Mouse (Mus musculus): Measurements from ENCODE around the gene Peg10. TPM values are rescaled to one million over a fixed set of nuclear protein-coding genes. Genes with fewer than 3 reads are reported as not detected.
A peak's percentile ranks its signal among the peaks of the same experiment; 100 is the strongest.
"Not testable (repeated sequence)": the region's sequence is repeated elsewhere in the genome, so short reads cannot be mapped to it uniquely, and the experiment has no call there.

Peg10 gene
- polyA plus RNA-seq, 1 experiment from 2014 or later = 5.2 TPM

GRCm38 (mm10) chr6:4751355-4751754 lies 4.2 kb downstream of the Peg10 start:
- Histone ChIP-seq H3K9ac (no peak overlapping the region), H3K27me3 (replicated peaks) (peaks cover 24% of the 10 kb centered on the region), H3K9me3 (replicated peaks) (peaks cover 22% of the 10 kb centered on the region; the same call in 1 of the 2 replicates), H3K36me3 (peaks cover 15% of the 10 kb centered on the region; the same call in 1 of the 2 replicates), H3K27ac (no peak overlapping the region), H3K4me2 (no peak overlapping the region), H3K4me1 (peaks cover 7% of the 10 kb centered on the region; the same call in 1 of the 2 replicates), H3K4me3 (no peak overlapping the region)
- WGBS (ENCODE audit: insufficient replicate concordance) = 73% methylated on average over 4 of the region's 4 CpGs
- no peak for ATAC-seq

GRCm38 (mm10) chr6:4754286-4754685 lies 7.2 kb downstream of the Peg10 start:
- Histone ChIP-seq H3K4me3 (no peak overlapping the region), H3K9me3 (replicated peaks) (no peaks in the 10 kb centered on the region), H3K4me2 (no peak overlapping the region), H3K27ac (no peak overlapping the region), H3K9ac (no peak overlapping the region), H3K36me3 (peaks cover 15% of the 10 kb centered on the region; the same call in 1 of the 2 replicates), H3K4me1 (no peaks in the 10 kb centered on the region), H3K27me3 (replicated peaks) (no peaks in the 10 kb centered on the region)
- 74% methylated on average over 10 of the region's 10 CpGs for WGBS (ENCODE audit: insufficient replicate concordance)
- ATAC-seq = no peak

DNA sequence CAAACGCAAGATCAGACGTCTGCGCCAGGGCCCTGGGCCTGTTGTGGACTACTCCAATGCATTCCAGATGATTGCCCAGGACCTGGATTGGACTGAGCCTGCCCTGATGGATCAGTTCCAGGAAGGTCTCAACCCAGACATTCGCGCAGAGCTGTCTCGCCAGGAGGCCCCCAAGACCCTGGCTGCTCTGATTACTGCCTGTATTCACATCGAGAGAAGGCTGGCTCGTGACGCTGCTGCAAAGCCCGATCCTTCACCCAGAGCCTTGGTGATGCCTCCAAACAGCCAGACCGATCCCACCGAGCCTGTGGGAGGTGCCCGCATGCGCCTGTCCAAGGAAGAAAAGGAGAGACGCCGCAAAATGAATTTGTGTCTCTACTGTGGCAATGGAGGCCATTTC lies 7.8 kb downstream of the Peg10 start:
- Histone ChIP-seq H3K36me3 (peaks cover 15% of the 10 kb centered on the region; the same call in 1 of the 2 replicates), H3K4me2 (no peak overlapping the region), H3K9ac (no peak overlapping the region), H3K9me3 (replicated peaks) (no peaks in the 10 kb centered on the region), H3K4me1 (no peaks in the 10 kb centered on the region), H3K4me3 (no peak overlapping the region), H3K27me3 (replicated peaks) (no peaks in the 10 kb centered on the region), H3K27ac (no peak overlapping the region)
- 79% methylated on average over 16 of the region's 16 CpGs for WGBS (ENCODE audit: insufficient replicate concordance)
- ATAC-seq = no peak

DNA sequence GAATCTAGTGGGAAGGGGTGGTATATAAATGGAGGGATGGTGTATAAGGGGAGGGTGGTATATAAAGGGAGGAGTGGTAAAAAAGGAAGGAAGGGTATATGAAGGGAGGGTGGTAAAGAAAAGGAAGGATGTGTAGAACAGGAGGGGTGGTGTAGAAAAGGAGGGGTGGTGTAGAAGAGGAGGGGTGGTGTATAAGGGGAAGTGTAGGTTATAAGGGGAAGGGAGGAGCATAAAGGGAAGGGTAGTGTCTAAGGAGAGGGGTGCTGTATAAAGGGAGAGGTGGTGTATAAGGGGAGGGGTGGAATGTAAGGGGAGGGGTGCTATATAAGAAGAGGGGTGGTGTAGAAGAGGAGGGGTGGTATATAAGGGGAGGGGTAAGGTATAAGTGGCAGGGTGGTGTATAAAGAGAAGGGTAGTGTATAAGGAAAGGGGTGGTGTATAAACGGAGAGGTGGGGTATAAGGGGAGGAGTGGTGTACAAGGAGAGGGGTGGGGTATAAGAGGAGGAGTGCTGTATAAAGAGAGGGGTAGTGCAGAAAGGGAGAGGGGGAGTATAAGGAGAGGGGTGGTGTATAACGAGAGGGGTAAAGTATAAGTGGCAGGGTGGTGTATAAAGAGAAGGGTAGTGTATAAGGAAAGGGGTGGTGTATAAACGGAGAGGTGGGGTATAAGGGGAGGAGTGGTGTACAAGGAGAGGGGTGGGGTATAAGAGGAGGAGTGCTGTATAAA lies 14.5 kb downstream of the Peg10 start:
- H3K9me3 ChIP-seq (replicated peaks); H3K27ac ChIP-seq; H3K4me1 ChIP-seq; H3K27me3 ChIP-seq (replicated peaks); H3K9ac ChIP-seq; H3K4me3 ChIP-seq; H3K36me3 ChIP-seq; H3K4me2 ChIP-seq: not testable (repeated sequence)
- ATAC-seq = peak; percentile 36
- 40% methylated on average over 3 of the region's 3 CpGs for WGBS (ENCODE audit: insufficient replicate concordance)

DNA sequence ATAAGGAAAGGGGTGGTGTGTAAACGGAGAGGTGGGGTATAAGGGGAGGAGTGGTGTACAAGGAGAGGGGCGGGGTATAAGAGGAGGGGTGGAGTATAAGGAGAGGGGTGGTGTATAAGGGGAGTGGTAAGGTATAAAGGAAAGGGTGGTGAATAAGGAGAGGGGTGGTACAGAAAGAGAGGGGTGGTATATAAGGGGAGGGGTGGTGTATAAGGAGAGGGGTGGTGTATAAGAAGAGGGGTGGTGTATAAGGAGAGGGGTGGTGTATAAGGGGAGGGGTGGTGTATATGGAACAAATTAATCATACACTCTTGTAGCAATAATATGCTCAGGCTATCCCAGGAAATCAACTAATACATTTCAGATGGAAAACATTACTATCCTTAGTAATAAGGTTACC lies 15.1 kb downstream of the Peg10 start:
- no peak overlapping the region for H3K27ac ChIP-seq
- H3K4me2 ChIP-seq = no peak overlapping the region
- H3K9me3 ChIP-seq (replicated peaks) = no peaks in the 10 kb centered on the region
- ATAC-seq = peak; percentile 96
- 28% methylated on average over 2 of the region's 2 CpGs for WGBS (ENCODE audit: insufficient replicate concordance)
- H3K4me1 ChIP-seq = no peaks in the 10 kb centered on the region
- no peaks in the 10 kb centered on the region for H3K36me3 ChIP-seq
- no peak overlapping the region for H3K9ac ChIP-seq
- no peak overlapping the region for H3K4me3 ChIP-seq
- no peaks in the 10 kb centered on the region for H3K27me3 ChIP-seq (replicated peaks)

DNA sequence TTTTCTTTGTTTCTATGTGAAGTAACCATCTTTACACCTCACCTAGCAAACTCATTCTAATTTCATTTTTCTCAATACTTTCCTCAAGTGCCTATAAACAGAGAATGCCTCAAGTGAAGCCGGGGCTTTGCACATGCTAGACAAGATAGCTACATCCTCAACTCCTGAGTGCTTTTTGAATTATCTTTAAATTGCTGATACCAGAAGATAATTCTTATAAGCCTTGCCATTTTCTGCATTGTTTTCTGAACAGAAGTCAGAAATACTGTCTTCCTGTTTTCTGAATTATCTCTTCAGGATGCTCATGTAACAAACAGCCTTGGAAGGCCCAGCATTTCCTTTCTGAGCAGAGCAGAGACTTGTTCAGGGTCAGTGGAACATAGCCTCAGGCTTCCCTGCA lies 49.2 kb downstream of the Peg10 start:
- H3K9ac ChIP-seq = no peak overlapping the region
- H3K4me1 ChIP-seq = no peaks in the 10 kb centered on the region
- ATAC-seq = no peak
- H3K27ac ChIP-seq = no peak overlapping the region
- H3K4me2 ChIP-seq = no peak overlapping the region
- H3K36me3 ChIP-seq = no peaks in the 10 kb centered on the region
- no peaks in the 10 kb centered on the region for H3K9me3 ChIP-seq (replicated peaks)
- 48% methylated on average over 1 of the region's 1 CpGs for WGBS (ENCODE audit: insufficient replicate concordance)
- H3K4me3 ChIP-seq = no peak overlapping the region
- no peaks in the 10 kb centered on the region for H3K27me3 ChIP-seq (replicated peaks)

DNA sequence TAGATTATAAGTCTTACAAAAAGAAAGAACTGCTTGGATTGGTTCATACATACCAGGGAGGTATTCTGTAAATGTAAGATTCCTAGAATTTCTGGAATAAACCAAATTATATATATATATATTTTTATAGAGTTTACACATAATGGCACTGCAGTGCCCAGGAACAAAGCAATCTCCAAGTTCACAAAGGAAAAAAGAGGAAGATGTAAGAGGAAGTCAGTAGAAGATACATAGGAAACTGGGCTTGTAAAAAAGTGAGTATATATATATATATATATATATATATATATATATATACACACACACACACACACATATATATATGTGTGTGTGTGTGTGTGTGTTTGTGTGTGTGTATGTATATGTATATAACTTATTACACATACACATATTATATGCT lies 50.2 kb downstream of the Peg10 start:
- ATAC-seq; H3K27ac ChIP-seq; H3K4me1 ChIP-seq; H3K36me3 ChIP-seq; H3K9ac ChIP-seq; H3K27me3 ChIP-seq (replicated peaks); H3K4me3 ChIP-seq; H3K9me3 ChIP-seq (replicated peaks); H3K4me2 ChIP-seq: not testable (repeated sequence)

- no peaks in the 10 kb centered on the region for H3K27me3 ChIP-seq (replicated peaks)
- H3K36me3 ChIP-seq = no peaks in the 10 kb centered on the region
- ATAC-seq = no peak
- H3K4me1 ChIP-seq = no peaks in the 10 kb centered on the region
- no peak overlapping the region for H3K4me2 ChIP-seq
- H3K9me3 ChIP-seq (replicated peaks) = no peaks in the 10 kb centered on the region
- no peak overlapping the region for H3K27ac ChIP-seq
- 18% methylated on average over 2 of the region's 2 CpGs for WGBS (ENCODE audit: insufficient replicate concordance)
- no peak overlapping the region for H3K9ac ChIP-seq
- H3K4me3 ChIP-seq = no peak overlapping the region
Observed at GRCm38 (mm10) chr6:4798382-4798781, 51.3 kb downstream of the Peg10 start.

GRCm38 (mm10) chr6:4799359-4799758 lies 52.3 kb downstream of the Peg10 start:
- no peak overlapping the region for H3K9ac ChIP-seq
- no peaks in the 10 kb centered on the region for H3K27me3 ChIP-seq (replicated peaks)
- no peak overlapping the region for H3K4me2 ChIP-seq
- H3K36me3 ChIP-seq = no peaks in the 10 kb centered on the region
- no peaks in the 10 kb centered on the region for H3K4me1 ChIP-seq
- WGBS (ENCODE audit: insufficient replicate concordance) = 54% methylated on average over 2 of the region's 2 CpGs
- H3K27ac ChIP-seq = no peak overlapping the region
- no peaks in the 10 kb centered on the region for H3K9me3 ChIP-seq (replicated peaks)
- ATAC-seq = no peak
- no peak overlapping the region for H3K4me3 ChIP-seq

DNA sequence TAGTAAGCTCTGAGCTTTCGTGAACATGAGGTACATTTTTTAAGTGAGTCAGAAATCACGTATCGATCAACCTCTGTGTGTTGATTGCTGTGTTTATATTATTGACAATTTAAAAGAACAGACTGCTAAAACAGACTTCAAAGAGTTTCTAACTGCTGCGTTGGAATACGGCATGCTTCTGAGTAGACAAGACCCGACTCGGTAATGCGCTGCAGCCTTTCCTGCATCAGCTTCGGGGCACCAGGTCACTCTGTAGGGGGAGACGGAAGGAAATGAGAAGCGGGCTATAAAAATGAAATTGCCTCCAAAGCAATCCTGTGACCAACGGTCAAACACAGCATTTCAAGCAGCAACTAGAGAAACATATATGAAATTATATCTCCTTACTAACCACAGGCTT lies 59.9 kb downstream of the Peg10 start:
- 76% methylated on average over 12 of the region's 12 CpGs for WGBS (ENCODE audit: insufficient replicate concordance)
- Histone ChIP-seq H3K27ac (no peak overlapping the region), H3K4me3 (no peak overlapping the region), H3K9me3 (replicated peaks) (no peaks in the 10 kb centered on the region), H3K9ac (no peak overlapping the region), H3K4me2 (no peak overlapping the region), H3K4me1 (no peaks in the 10 kb centered on the region), H3K36me3 (no peaks in the 10 kb centered on the region), H3K27me3 (replicated peaks) (no peaks in the 10 kb centered on the region)
- no peak for ATAC-seq

Other genes starting within 250 kb of the Peg10 start
- gene Col1a2, start 242.5 kb upstream of the Peg10 start, polyA plus RNA-seq (2016; fragmentation: Nextera tagmentation; extraction: Ambion mirVana) = 85.5 and 94.7 TPM in 2 replicates
- gene Casd1, start 146.5 kb upstream of the Peg10 start, polyA plus RNA-seq (2016; fragmentation: Nextera tagmentation; extraction: Ambion mirVana) = 17.4 and 18.1 TPM in 2 replicates
- gene Sgce, start 99 bp upstream of the Peg10 start, polyA plus RNA-seq (2016; fragmentation: Nextera tagmentation; extraction: Ambion mirVana) = 17.9 and 18.6 TPM in 2 replicates
- 7.7 and 9.1 TPM in 2 replicates for gene Ppp1r9a, start 155.6 kb downstream of the Peg10 start, polyA plus RNA-seq (2016; fragmentation: Nextera tagmentation; extraction: Ambion mirVana)

All from liver, embryonic 12.5 days (tissue).